Mouse (Mus musculus) hindbrain, embryonic 12.5 days (tissue): ENCODE results near the gene Cntfr. TPM values are rescaled to one million over a fixed set of nuclear protein-coding genes. Genes with fewer than 3 reads are reported as not detected.

Experiments used
- ATAC-seq: fragments of 200-750 bp; cut with Nextera tagmentation; 2 replicates; pipeline ENCODE4 v1.8.0; 2017; ENCODE audit warnings: moderate TSS enrichment; ENCODE audit not compliant: low FRiP score
- H3K27ac ChIP-seq: fragments of 300-500 bp; sonication (generic); 2 replicates; pipeline ENCODE4 v1.5.1; 2016; ENCODE audit warnings: mild to moderate bottlenecking
- H3K27me3 ChIP-seq: fragments of 300-500 bp; sonication (generic); 2 replicates; pipeline ENCODE4 v1.6.1; 2016; ENCODE audit warnings: mild to moderate bottlenecking
- H3K36me3 ChIP-seq: fragments of 300-500 bp; sonication (generic); 2 replicates; pipeline ENCODE4 v1.6.1; 2016; ENCODE audit warnings: mild to moderate bottlenecking
- H3K4me1 ChIP-seq: fragments of 300-500 bp; sonication (generic); 2 replicates; pipeline ENCODE4 v1.6.1; 2016
- H3K4me2 ChIP-seq: fragments of 300-500 bp; sonication (generic); replicated peaks from 2 replicates; pipeline ENCODE4 v1.6.1; 2016; ENCODE audit warnings: mild to moderate bottlenecking
- H3K4me3 ChIP-seq: fragments of 300-500 bp; sonication (generic); 2 replicates; pipeline ENCODE4 v1.5.1; 2016; ENCODE audit warnings: mild to moderate bottlenecking
- H3K9ac ChIP-seq: fragments of 300-500 bp; sonication (generic); 2 replicates; pipeline ENCODE4 v1.6.1; 2016; ENCODE audit warnings: mild to moderate bottlenecking, moderate library complexity
- H3K9me3 ChIP-seq: fragments of 300-500 bp; sonication (generic); replicated peaks from 2 replicates; pipeline ENCODE4 v1.6.1; 2016; ENCODE audit warnings: mild to moderate bottlenecking
- WGBS: fragments of 180-500 bp; shearing (Covaris S2); methylation state at CpG from one replicate; pipeline ENCODE4 v1.1.7; 2016; 5-methylcytosine and 5-hydroxymethylcytosine counted together
- polyA plus RNA-seq: library from polyadenylated mRNA; unstranded; fragments of >200 nt; fragmentation: Nextera tagmentation; extraction: Ambion mirVana; gene quantifications from 2 replicates; pipeline ENCODE4 v1.2.1, GENCODE M21; 2016

Gene Cntfr
- polyA plus RNA-seq, 1 experiment from 2014 or later, result 28.8 TPM

- Histone ChIP-seq H3K4me1 (peaks cover 34% of the 10 kb centered on the region), H3K4me3 (peak within 1 kb of the TSS; percentile 85), H3K9ac (peak within 1 kb of the TSS; percentile 89), H3K9me3 (no peaks in the 10 kb centered on the region), H3K36me3 (peaks cover 18% of the 10 kb centered on the region), H3K27ac (peak within 1 kb of the TSS; percentile 62; the same call in 1 of the 2 replicates), H3K27me3 (peaks cover 45% of the 10 kb centered on the region), H3K4me2 (peak within 1 kb of the TSS; percentile 81)
- WGBS, result under 1% methylated on average over 27 of the region's 27 CpGs
- peak; percentile 91 for ATAC-seq
Observed at GRCm38 (mm10) chr4:41722918-41723351, 26.0 kb upstream of the Cntfr start, which contains the start of gene Dctn3. TSS of gene Dctn3 (minus strand) at chr4:41723170.

DNA sequence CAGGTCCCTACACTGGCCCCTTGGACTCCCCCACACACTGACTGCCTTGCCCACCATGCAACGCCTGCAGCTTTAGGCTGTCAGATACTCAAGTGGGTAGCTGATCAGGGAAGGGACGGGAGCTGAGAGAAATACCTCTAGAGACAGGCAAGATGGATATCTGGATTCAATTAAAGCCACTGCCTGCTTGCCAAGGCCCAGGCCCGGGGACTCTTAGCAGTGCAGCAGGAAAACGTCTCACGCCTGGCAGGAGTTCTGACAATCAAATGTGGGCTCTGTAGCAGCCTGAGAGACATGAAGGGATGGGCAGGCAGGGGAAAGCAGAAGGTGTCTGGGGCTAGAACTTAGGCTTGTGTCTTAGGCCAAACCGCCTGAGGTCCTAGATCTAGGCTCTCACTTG lies 19.9 kb upstream of the Cntfr start:
- H3K4me1 ChIP-seq, result peaks cover 23% of the 10 kb centered on the region
- WGBS, result 63% methylated on average over 6 of the region's 6 CpGs
- H3K27ac ChIP-seq, result no peak overlapping the region

DNA sequence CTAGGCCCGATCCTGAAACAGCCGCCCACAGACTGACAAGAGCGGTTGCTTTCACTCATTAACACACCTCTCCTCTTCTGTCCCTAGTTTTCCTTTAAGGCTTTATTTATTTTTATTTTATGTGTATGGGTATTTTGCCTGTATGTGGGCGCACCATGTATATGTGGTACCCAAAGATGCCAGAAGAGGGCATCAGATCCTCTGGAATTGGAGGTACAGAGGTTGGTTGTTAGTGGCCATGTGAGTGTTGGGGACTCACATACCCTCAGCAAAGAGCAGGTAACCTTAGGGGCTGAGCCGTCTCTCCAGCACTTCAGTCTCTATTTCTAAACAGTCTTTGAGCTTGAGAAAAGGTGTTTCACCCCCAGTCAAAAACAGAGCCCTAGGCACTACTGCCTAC lies 18.7 kb upstream of the Cntfr start:
- Histone ChIP-seq H3K4me2 (no peak overlapping the region), H3K4me1 (peaks cover 28% of the 10 kb centered on the region), H3K4me3 (no peak overlapping the region), H3K9ac (no peak overlapping the region), H3K9me3 (no peaks in the 10 kb centered on the region), H3K27me3 (no peaks in the 10 kb centered on the region), H3K36me3 (peaks cover 36% of the 10 kb centered on the region), H3K27ac (no peak overlapping the region)
- 87% methylated on average over 5 of the region's 5 CpGs for WGBS
- ATAC-seq, result no peak

More for the DNA sequence above, 19.9 kb upstream of the Cntfr start:
- Histone ChIP-seq H3K27me3 (no peaks in the 10 kb centered on the region), H3K9me3 (no peaks in the 10 kb centered on the region), H3K4me2 (no peak overlapping the region), H3K4me3 (no peak overlapping the region), H3K9ac (peak overlapping the region; percentile 13), H3K36me3 (peaks cover 36% of the 10 kb centered on the region)
- no peak for ATAC-seq

GRCm38 (mm10) chr4:41715082-41715481 lies 18.2 kb upstream of the Cntfr start:
- Histone ChIP-seq H3K36me3 (peaks cover 36% of the 10 kb centered on the region), H3K9ac (no peak overlapping the region), H3K4me1 (peaks cover 28% of the 10 kb centered on the region), H3K4me3 (no peak overlapping the region), H3K4me2 (no peak overlapping the region), H3K9me3 (no peaks in the 10 kb centered on the region), H3K27ac (no peak overlapping the region), H3K27me3 (no peaks in the 10 kb centered on the region)
- 81% methylated on average over 8 of the region's 8 CpGs for WGBS
- ATAC-seq, result no peak

DNA sequence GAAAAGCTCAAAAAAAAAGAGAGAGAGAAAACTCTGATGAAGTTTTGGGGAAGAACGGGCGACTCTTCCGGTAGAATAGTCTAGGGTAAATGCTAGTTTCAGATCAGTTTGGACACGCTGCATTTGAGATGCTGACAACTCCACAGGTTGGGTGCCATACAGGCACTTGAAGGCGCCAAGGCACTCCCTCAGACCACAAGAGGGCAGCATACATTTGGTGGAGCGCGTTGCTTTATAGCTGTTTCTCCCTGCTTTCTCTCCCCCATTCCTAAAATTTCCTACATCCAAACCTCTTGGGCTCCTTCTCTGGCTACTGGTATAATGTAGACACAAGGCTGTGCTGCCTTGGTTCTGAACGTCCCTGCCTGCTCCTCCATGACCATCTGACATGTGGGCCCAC lies 17.4 kb upstream of the Cntfr start:
- H3K4me1 ChIP-seq, result peaks cover 28% of the 10 kb centered on the region
- 17% methylated on average over 8 of the region's 8 CpGs for WGBS
- H3K4me2 ChIP-seq, result peak overlapping the region; percentile 84
- no peak for ATAC-seq
- H3K4me3 ChIP-seq, result peak overlapping the region; percentile 77
- no peaks in the 10 kb centered on the region for H3K27me3 ChIP-seq
- H3K9me3 ChIP-seq, result no peaks in the 10 kb centered on the region
- no peak overlapping the region for H3K9ac ChIP-seq
- H3K27ac ChIP-seq, result no peak overlapping the region
- peaks cover 31% of the 10 kb centered on the region for H3K36me3 ChIP-seq

- H3K9ac ChIP-seq, result peak within 1 kb of the TSS; percentile 80
- H3K4me1 ChIP-seq, result peaks cover 28% of the 10 kb centered on the region
- H3K27me3 ChIP-seq, result no peaks in the 10 kb centered on the region
- H3K4me2 ChIP-seq, result peak within 1 kb of the TSS; percentile 84
- H3K9me3 ChIP-seq, result no peaks in the 10 kb centered on the region
- peak; percentile 64 for ATAC-seq
- peak within 1 kb of the TSS; percentile 77 for H3K4me3 ChIP-seq
- peak within 1 kb of the TSS; percentile 82 for H3K27ac ChIP-seq
- WGBS, result under 1% methylated on average over 61 of the region's 61 CpGs
- peaks cover 22% of the 10 kb centered on the region for H3K36me3 ChIP-seq
Observed at GRCm38 (mm10) chr4:41713197-41714067, 16.5 kb upstream of the Cntfr start, which contains the start of gene Rpp25l. TSS of gene Rpp25l (minus strand) at chr4:41713534.

- Histone ChIP-seq H3K9me3 (no peaks in the 10 kb centered on the region), H3K4me2 (peak overlapping the region; percentile 84), H3K36me3 (peaks cover 15% of the 10 kb centered on the region), H3K9ac (peak overlapping the region; percentile 80), H3K4me1 (peaks cover 34% of the 10 kb centered on the region), H3K27ac (peak overlapping the region; percentile 82; the same call in 1 of the 2 replicates), H3K27me3 (no peaks in the 10 kb centered on the region), H3K4me3 (peak overlapping the region; percentile 77)
- WGBS, result 49% methylated on average over 31 of the region's 31 CpGs
- ATAC-seq, result no peak
Observed at GRCm38 (mm10) chr4:41712421-41713196, 15.7 kb upstream of the Cntfr start.

DNA sequence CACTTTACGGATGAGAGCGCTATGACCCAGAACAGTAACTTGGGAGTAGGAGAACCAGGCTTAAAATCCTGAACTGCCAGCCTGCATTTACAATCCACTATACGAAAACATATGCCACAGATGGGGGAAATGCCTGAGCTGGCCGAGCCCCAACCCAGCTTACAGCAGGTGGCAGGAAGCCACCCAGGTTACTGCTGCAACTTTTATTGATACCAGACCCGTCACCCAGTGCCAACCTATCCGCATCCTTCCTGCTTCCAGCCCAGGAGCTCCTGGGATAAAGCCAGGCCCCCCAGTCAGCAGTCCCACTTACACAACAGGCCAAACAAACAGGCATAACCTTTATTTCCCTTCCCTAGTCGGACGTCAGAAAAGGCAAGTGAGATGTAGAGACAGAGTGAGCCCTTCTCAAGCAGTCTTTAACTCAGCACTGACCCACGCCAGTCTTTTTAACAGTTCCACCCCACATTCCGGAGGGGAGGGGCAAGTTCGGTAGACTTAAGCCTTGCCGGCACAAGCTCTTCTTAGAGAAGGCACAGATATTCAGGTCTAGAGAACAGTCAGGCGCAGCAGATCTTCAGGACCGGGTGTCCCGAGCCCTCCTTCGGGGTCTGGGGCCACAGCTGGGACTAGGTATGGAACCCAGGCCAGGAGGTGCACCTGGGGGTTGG lies 15.0 kb upstream of the Cntfr start:
- no peaks in the 10 kb centered on the region for H3K27me3 ChIP-seq
- peak overlapping the region; percentile 77 for H3K4me3 ChIP-seq
- H3K4me2 ChIP-seq, result peak overlapping the region; percentile 84
- no peak overlapping the region for H3K27ac ChIP-seq
- peaks cover 7% of the 10 kb centered on the region for H3K36me3 ChIP-seq
- H3K9me3 ChIP-seq, result no peaks in the 10 kb centered on the region
- H3K4me1 ChIP-seq, result peaks cover 42% of the 10 kb centered on the region
- WGBS, result 80% methylated on average over 16 of the region's 16 CpGs
- H3K9ac ChIP-seq, result peak overlapping the region; percentile 80
- ATAC-seq, result no peak

- no peaks in the 10 kb centered on the region for H3K36me3 ChIP-seq
- H3K4me1 ChIP-seq, result peaks cover 46% of the 10 kb centered on the region
- H3K27ac ChIP-seq, result no peak overlapping the region
- no peak for ATAC-seq
- 71% methylated on average over 4 of the region's 4 CpGs for WGBS
- H3K9ac ChIP-seq, result no peak overlapping the region
- peaks cover 6% of the 10 kb centered on the region; the same call in 1 of the 2 replicates for H3K27me3 ChIP-seq
- no peak overlapping the region for H3K4me2 ChIP-seq
- H3K4me3 ChIP-seq, result no peak overlapping the region
- H3K9me3 ChIP-seq, result no peaks in the 10 kb centered on the region
Observed at GRCm38 (mm10) chr4:41710229-41710628, 13.3 kb upstream of the Cntfr start.

- no peak overlapping the region for H3K4me2 ChIP-seq
- 43% methylated on average over 8 of the region's 8 CpGs for WGBS
- peaks cover 51% of the 10 kb centered on the region for H3K4me1 ChIP-seq
Observed at GRCm38 (mm10) chr4:41708192-41708745, 11.4 kb upstream of the Cntfr start.

DNA sequence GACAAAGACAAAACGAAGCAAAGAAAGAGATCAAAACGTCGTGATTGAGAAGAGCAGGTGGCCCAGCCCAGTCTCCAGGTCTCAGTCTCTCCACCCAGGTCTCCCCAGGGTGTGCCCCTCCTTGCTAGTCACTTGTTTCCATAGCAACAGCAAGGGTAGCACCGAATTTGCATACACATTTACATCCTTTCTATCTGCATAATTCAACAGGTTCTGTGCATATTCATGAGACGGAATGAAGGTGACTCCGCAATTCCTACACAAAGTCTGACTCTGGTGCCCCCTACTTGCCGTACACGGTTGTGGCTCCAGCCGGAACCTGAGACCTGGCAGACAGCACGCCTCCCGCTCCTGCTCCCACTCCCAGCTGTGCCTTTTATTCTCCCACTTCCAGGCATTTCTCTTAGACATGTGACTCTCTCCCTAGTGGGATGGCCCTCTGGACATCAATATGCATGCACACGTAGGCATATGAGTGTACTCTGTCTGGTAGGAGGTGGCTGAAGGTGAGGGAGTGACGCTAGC lies 10.2 kb upstream of the Cntfr start:
- H3K27me3 ChIP-seq, result peaks cover 16% of the 10 kb centered on the region; the same call in 1 of the 2 replicates
- H3K36me3 ChIP-seq, result no peaks in the 10 kb centered on the region
- H3K4me2 ChIP-seq, result peak overlapping the region; percentile 31
- H3K9me3 ChIP-seq, result no peaks in the 10 kb centered on the region
- WGBS, result 3% methylated on average over 13 of the region's 13 CpGs
- H3K4me3 ChIP-seq, result no peak overlapping the region
- peak; percentile 86 for ATAC-seq
- H3K27ac ChIP-seq, result peak overlapping the region; percentile 66
- H3K4me1 ChIP-seq, result peaks cover 43% of the 10 kb centered on the region
- no peak overlapping the region for H3K9ac ChIP-seq

More at GRCm38 (mm10) chr4:41708192-41708745, 11.4 kb upstream of the Cntfr start:
- H3K9ac ChIP-seq, result no peak overlapping the region
- no peak overlapping the region for H3K4me3 ChIP-seq
- H3K27ac ChIP-seq, result no peak overlapping the region
- H3K9me3 ChIP-seq, result no peaks in the 10 kb centered on the region
- peaks cover 16% of the 10 kb centered on the region; the same call in 1 of the 2 replicates for H3K27me3 ChIP-seq
- no peak for ATAC-seq
- H3K36me3 ChIP-seq, result no peaks in the 10 kb centered on the region
